Mouse (Mus musculus) hindbrain, embryonic 14.5 days (tissue): ENCODE results near the gene Pxn. TPM values are rescaled to one million over a fixed set of nuclear protein-coding genes. Genes with fewer than 3 reads are reported as not detected.

Experiments used
- ATAC-seq: fragments of 200-750 bp; cut with Nextera tagmentation; 2 replicates; pipeline ENCODE4 v1.8.0; 2017; ENCODE audit warnings: moderate number of reproducible peaks, mild to moderate bottlenecking, moderate TSS enrichment, moderate library complexity; ENCODE audit not compliant: low FRiP score
- DNase-seq: peaks from one replicate; pipeline ENCODE4 v3.0.0-alpha.2; 2015; ENCODE audit warnings: low spot score
- H3K27ac ChIP-seq: fragments of 300-500 bp; sonication (generic); 2 replicates; pipeline ENCODE4 v1.5.1; 2014; ENCODE audit warnings: mild to moderate bottlenecking, moderate library complexity
- H3K27me3 ChIP-seq: fragments of 300-500 bp; sonication (generic); 2 replicates; pipeline ENCODE4 v1.6.1; 2014; ENCODE audit warnings: mild to moderate bottlenecking, low read length, mixed read lengths; ENCODE audit not compliant: control insufficient read depth, insufficient read depth
- H3K36me3 ChIP-seq: fragments of 300-500 bp; sonication (generic); replicated peaks from 2 replicates; pipeline ENCODE4 v1.6.1; 2014; ENCODE audit not compliant: control insufficient read depth, insufficient read depth
- H3K4me1 ChIP-seq: fragments of 300-500 bp; sonication (generic); replicated peaks from 2 replicates; pipeline ENCODE4 v1.6.1; 2014; ENCODE audit warnings: antibody characterized with exemption, low read length, mixed read lengths; ENCODE audit not compliant: control insufficient read depth, insufficient read depth
- H3K4me2 ChIP-seq: fragments of 300-500 bp; sonication (generic); replicated peaks from 2 replicates; pipeline ENCODE4 v1.6.1; 2014; ENCODE audit warnings: mild to moderate bottlenecking, moderate library complexity
- H3K4me3 ChIP-seq: fragments of 300-500 bp; sonication (generic); replicated peaks from 2 replicates; pipeline ENCODE4 v1.5.1; 2014; ENCODE audit warnings: mild to moderate bottlenecking, low read length
- H3K9ac ChIP-seq: fragments of 300-500 bp; sonication (generic); 2 replicates; pipeline ENCODE4 v1.6.1; 2014
- H3K9me3 ChIP-seq: fragments of 300-500 bp; sonication (generic); 2 replicates; pipeline ENCODE4 v1.6.1; 2016; ENCODE audit warnings: low read length; ENCODE audit not compliant: control insufficient read depth
- WGBS: fragments of 180-500 bp; shearing (Covaris S2); extraction: QIAGEN DNeasy Blood & Tissue Kit; methylation state at CpG from one replicate; pipeline ENCODE4 v1.1.7; 2014; 5-methylcytosine and 5-hydroxymethylcytosine counted together
- polyA plus RNA-seq: library from polyadenylated mRNA; unstranded; fragments of >200 nt; fragmentation: Nextera tagmentation; extraction: Ambion mirVana; gene quantifications from 2 replicates; pipeline ENCODE4 v1.2.1, GENCODE M21; 2014

Gene Pxn
- polyA plus RNA-seq, 1 experiment from 2014 or later = 12.2 TPM

GRCm38 (mm10) chr5:115578922-115579321 is 72.4 kb downstream of the Pxn start:
- ATAC-seq (no peak), DNase-seq (no peak)
- Histone ChIP-seq H3K36me3 (peaks cover 99% of the 10 kb centered on the region), H3K4me3 (no peak overlapping the region), H3K27ac (no peak overlapping the region), H3K4me1 (no peaks in the 10 kb centered on the region), H3K9ac (no peak overlapping the region), H3K9me3 (peaks cover 5% of the 10 kb centered on the region; the same call in 1 of the 2 replicates), H3K27me3 (no peaks in the 10 kb centered on the region), H3K4me2 (no peak overlapping the region)
- 96% methylated on average over 14 of the region's 14 CpGs for WGBS

GRCm38 (mm10) chr5:115579363-115579762 is 72.9 kb downstream of the Pxn start:
- Histone ChIP-seq H3K4me2 (no peak overlapping the region), H3K9ac (no peak overlapping the region), H3K4me3 (no peak overlapping the region), H3K36me3 (peaks cover 99% of the 10 kb centered on the region), H3K9me3 (peaks cover 5% of the 10 kb centered on the region; the same call in 1 of the 2 replicates), H3K4me1 (no peaks in the 10 kb centered on the region), H3K27ac (no peak overlapping the region), H3K27me3 (no peaks in the 10 kb centered on the region)
- WGBS = 93% methylated on average over 5 of the region's 5 CpGs
- ATAC-seq (no peak), DNase-seq (no peak)

- no peaks in the 10 kb centered on the region for H3K4me1 ChIP-seq
- no peak overlapping the region for H3K27ac ChIP-seq
- H3K36me3 ChIP-seq = peaks cover 99% of the 10 kb centered on the region
- peaks cover 5% of the 10 kb centered on the region; the same call in 1 of the 2 replicates for H3K9me3 ChIP-seq
- H3K4me3 ChIP-seq = no peak overlapping the region
- no peak overlapping the region for H3K4me2 ChIP-seq
- H3K27me3 ChIP-seq = no peaks in the 10 kb centered on the region
- WGBS = 94% methylated on average over 14 of the region's 14 CpGs
- ATAC-seq (no peak), DNase-seq (no peak)
- no peak overlapping the region for H3K9ac ChIP-seq
Measured at GRCm38 (mm10) chr5:115580229-115581001, 73.9 kb downstream of the Pxn start.

- 93% methylated on average over 9 of the region's 9 CpGs for WGBS
- no peaks in the 10 kb centered on the region for H3K27me3 ChIP-seq
- peaks cover 100% of the 10 kb centered on the region for H3K36me3 ChIP-seq
- ATAC-seq (no peak), DNase-seq (no peak)
- H3K9ac ChIP-seq = no peak overlapping the region
- no peak overlapping the region for H3K4me2 ChIP-seq
- peaks cover 5% of the 10 kb centered on the region; the same call in 1 of the 2 replicates for H3K9me3 ChIP-seq
- H3K27ac ChIP-seq = no peak overlapping the region
- no peak overlapping the region for H3K4me3 ChIP-seq
- H3K4me1 ChIP-seq = no peaks in the 10 kb centered on the region
Measured at GRCm38 (mm10) chr5:115581662-115582061, 75.2 kb downstream of the Pxn start.

- Histone ChIP-seq H3K4me2 (no peak overlapping the region), H3K27ac (no peak overlapping the region), H3K4me1 (no peaks in the 10 kb centered on the region), H3K4me3 (no peak overlapping the region), H3K36me3 (peaks cover 99% of the 10 kb centered on the region), H3K27me3 (no peaks in the 10 kb centered on the region), H3K9ac (no peak overlapping the region), H3K9me3 (peaks cover 5% of the 10 kb centered on the region; the same call in 1 of the 2 replicates)
- WGBS = 88% methylated on average over 12 of the region's 12 CpGs
- ATAC-seq (no peak), DNase-seq (no peak)
Measured at GRCm38 (mm10) chr5:115585616-115586015, 79.1 kb downstream of the Pxn start.

GRCm38 (mm10) chr5:115586166-115586565 is 79.7 kb downstream of the Pxn start:
- Histone ChIP-seq H3K36me3 (peaks cover 99% of the 10 kb centered on the region), H3K27ac (no peak overlapping the region), H3K4me2 (no peak overlapping the region), H3K9ac (no peak overlapping the region), H3K9me3 (peaks cover 5% of the 10 kb centered on the region; the same call in 1 of the 2 replicates), H3K4me1 (no peaks in the 10 kb centered on the region), H3K27me3 (no peaks in the 10 kb centered on the region), H3K4me3 (no peak overlapping the region)
- DNase-seq = no peak
- ATAC-seq = no peak
- 69% methylated on average over 15 of the region's 15 CpGs for WGBS

- H3K4me1 ChIP-seq = no peaks in the 10 kb centered on the region
- H3K36me3 ChIP-seq = peaks cover 99% of the 10 kb centered on the region
- H3K4me3 ChIP-seq = no peak overlapping the region
- 93% methylated on average over 2 of the region's 2 CpGs for WGBS
- H3K9ac ChIP-seq = no peak overlapping the region
- H3K9me3 ChIP-seq = peaks cover 5% of the 10 kb centered on the region; the same call in 1 of the 2 replicates
- DNase-seq (no peak), ATAC-seq (no peak)
- no peaks in the 10 kb centered on the region for H3K27me3 ChIP-seq
- H3K27ac ChIP-seq = no peak overlapping the region
- H3K4me2 ChIP-seq = no peak overlapping the region
Measured at GRCm38 (mm10) chr5:115586780-115587179, 80.3 kb downstream of the Pxn start.

GRCm38 (mm10) chr5:115591028-115591427 is 84.6 kb downstream of the Pxn start:
- Histone ChIP-seq H3K4me3 (no peak overlapping the region), H3K27me3 (no peaks in the 10 kb centered on the region), H3K9ac (no peak overlapping the region), H3K27ac (no peak overlapping the region), H3K9me3 (no peaks in the 10 kb centered on the region), H3K4me2 (no peak overlapping the region), H3K4me1 (no peaks in the 10 kb centered on the region), H3K36me3 (peaks cover 98% of the 10 kb centered on the region)
- 85% methylated on average over 11 of the region's 11 CpGs for WGBS
- ATAC-seq (no peak), DNase-seq (no peak)

- ATAC-seq (no peak), DNase-seq (no peak)
- WGBS = 96% methylated on average over 2 of the region's 2 CpGs
- H3K4me3 ChIP-seq = no peak overlapping the region
- H3K27ac ChIP-seq = no peak overlapping the region
- no peak overlapping the region for H3K4me2 ChIP-seq
- no peak overlapping the region for H3K9ac ChIP-seq
- no peaks in the 10 kb centered on the region for H3K4me1 ChIP-seq
- H3K9me3 ChIP-seq = no peaks in the 10 kb centered on the region
- peaks cover 98% of the 10 kb centered on the region for H3K36me3 ChIP-seq
- H3K27me3 ChIP-seq = no peaks in the 10 kb centered on the region
Measured at GRCm38 (mm10) chr5:115591506-115591905, 85.0 kb downstream of the Pxn start.
